ENCODE assay signal across 12 mouse cellular contexts in genomic region chr14:55561860-55562259, GRCm38 (mm10). TPM values are rescaled to one million over a fixed set of nuclear protein-coding genes. Genes with fewer than 3 reads are reported as not detected.
DNase-seq lines count a peak whose midpoint lies in the region; ATAC-seq and TF ChIP-seq lines count a peak whose summit lies in the region.
"Had no signal": no experiment of that assay in that cellular context is flagged by ENCODE, and none has a peak within 500 bp of the region (broad histone marks: within the 10 kb centered on the region; RNA-seq: fewer than 3 reads in every experiment).

No protein-coding gene starts in this region.

- no peak overlapping the region for H3K9ac ChIP-seq in intestine, embryonic 15.5 days
- no peak overlapping the region for H3K9ac ChIP-seq in intestine, postnatal 0 days (ENCODE audit: low read depth, low read length)
- 0 out of 2 replicates have a peak overlapping the region, but pooled peaks have one; percentile 10 for H3K9ac ChIP-seq in limb, embryonic 15.5 days

- H3K4me2 ChIP-seq in intestine, embryonic 15.5 days (replicated peaks): 0 out of 2 replicates have a peak overlapping the region, but pooled peaks have one; percentile 68
- no peak overlapping the region for H3K4me2 ChIP-seq in intestine, postnatal 0 days (replicated peaks; ENCODE audit: low read depth)
- H3K4me2 ChIP-seq in limb, embryonic 15.5 days: no peak overlapping the region

- H3K27ac ChIP-seq in intestine, embryonic 15.5 days: no peak overlapping the region
- no peak overlapping the region for H3K27ac ChIP-seq in intestine, postnatal 0 days (ENCODE audit: low read depth, low read length)
- H3K27ac ChIP-seq in testis, adult 2 months (ENCODE audit: control insufficient read depth, insufficient read depth, low read depth, low read length): no peak overlapping the region; the same call in 1 of the 2 replicates
- no peak overlapping the region for H3K27ac ChIP-seq in limb, embryonic 15.5 days

- no peak overlapping the region for H3K4me3 ChIP-seq in intestine, embryonic 15.5 days (replicated peaks)
- H3K4me3 ChIP-seq in intestine, postnatal 0 days (ENCODE audit: low read depth, low read length): no peak overlapping the region
- H3K4me3 ChIP-seq in testis, adult 2 months (ENCODE audit: control insufficient read depth, low read depth, low read length): peak overlapping the region; percentile 89
- H3K4me3 ChIP-seq in limb, embryonic 15.5 days: peak overlapping the region; percentile 68; the same call in 1 of the 2 replicates

- ATAC-seq in intestine, embryonic 15.5 days: no peak
- ATAC-seq in intestine, postnatal 0 days: no peak
- no peak for ATAC-seq in limb, embryonic 15.5 days (ENCODE audit: insufficient number of reproducible peaks, low FRiP score, low TSS enrichment, low read depth)

- H3K27me3 ChIP-seq in intestine, embryonic 15.5 days (replicated peaks): no peaks in the 10 kb centered on the region
- H3K27me3 ChIP-seq in intestine, postnatal 0 days (replicated peaks; ENCODE audit: control insufficient read depth, insufficient read depth, low read length): no peaks in the 10 kb centered on the region
- H3K27me3 ChIP-seq in testis, adult 2 months (ENCODE audit: control insufficient read depth, insufficient read depth, low read length): no peaks in the 10 kb centered on the region
- no peaks in the 10 kb centered on the region for H3K27me3 ChIP-seq in limb, embryonic 15.5 days
- H3K27me3 ChIP-seq: heart, embryonic 15.5 days had no signal

- H3K9me3 ChIP-seq in intestine, embryonic 15.5 days: no peaks in the 10 kb centered on the region
- no peaks in the 10 kb centered on the region for H3K9me3 ChIP-seq in intestine, postnatal 0 days (ENCODE audit: control insufficient read depth)
- H3K9me3 ChIP-seq in limb, embryonic 15.5 days: no peaks in the 10 kb centered on the region
- H3K9me3 ChIP-seq: heart, embryonic 15.5 days had no signal

- no peak for TF ChIP-seq CTCF in intestine, postnatal 0 days (IDR thresholded peaks at IDR 0.05; ENCODE audit: low read depth)
- no peak for TF ChIP-seq CTCF in testis, adult 2 months (IDR thresholded peaks at IDR 0.05; ENCODE audit: control insufficient read depth, insufficient read depth, insufficient replicate concordance, low read depth, low read length)

- peaks cover 13% of the 10 kb centered on the region for H3K4me1 ChIP-seq in intestine, embryonic 15.5 days (replicated peaks)
- H3K4me1 ChIP-seq in intestine, postnatal 0 days (replicated peaks; ENCODE audit: control insufficient read depth, insufficient read depth, low read length): no peaks in the 10 kb centered on the region
- H3K4me1 ChIP-seq in testis, adult 2 months (ENCODE audit: control insufficient read depth, insufficient read depth, low read length): peaks cover 12% of the 10 kb centered on the region
- peaks cover 18% of the 10 kb centered on the region for H3K4me1 ChIP-seq in limb, embryonic 15.5 days

- TF ChIP-seq POLR2A in testis, adult 2 months (IDR thresholded peaks at IDR 0.05; ENCODE audit: control insufficient read depth, low read depth, low read length): no peak

- no peak for DNase-seq in testis, postnatal 10 days (ENCODE audit: low spot score)
- DNase-seq in layer of hippocampus, adult 11-12 months (ENCODE audit: low spot score): no peak
- no peak for DNase-seq in layer of hippocampus, adult 9-11 months
- DNase-seq: adrenal gland, postnatal 25 days; cerebellum, postnatal 14 days; layer of hippocampus, postnatal 36 days had no signal

- peaks cover 22% of the 10 kb centered on the region for H3K36me3 ChIP-seq in intestine, embryonic 15.5 days
- peaks cover 44% of the 10 kb centered on the region for H3K36me3 ChIP-seq in intestine, postnatal 0 days (ENCODE audit: control insufficient read depth, insufficient read depth)
- peaks cover 9% of the 10 kb centered on the region for H3K36me3 ChIP-seq in testis, adult 2 months (ENCODE audit: control insufficient read depth, insufficient read depth, low read length)
- H3K36me3 ChIP-seq in limb, embryonic 15.5 days: peaks cover 36% of the 10 kb centered on the region

- WGBS in intestine, embryonic 15.5 days: 84% methylated on average over 10 of the region's 10 CpGs
- 78% methylated on average over 10 of the region's 10 CpGs for WGBS in intestine, postnatal 0 days
- 77% methylated on average over 10 of the region's 10 CpGs for WGBS in limb, embryonic 15.5 days

RNA-seq across cellular contexts. Expression of gene A730061H03Rik, which starts 1.7 kb away (rescaled TPM):
- polyA plus RNA-seq in intestine, embryonic 15.5 days (2015; fragmentation: Nextera tagmentation; extraction: Ambion mirVana): 2.2 and 2.4 TPM in 2 replicates
- 1.2 and 1.8 TPM in 2 replicates for polyA plus RNA-seq in intestine, postnatal 0 days (2015; fragmentation: Nextera tagmentation; extraction: Ambion mirVana)
- polyA plus RNA-seq in testis, adult 2 months (2012; rRNA removed): 2.1 and 2.3 TPM in 2 replicates
- polyA plus RNA-seq in limb, embryonic 15.5 days (2015; fragmentation: Nextera tagmentation; extraction: Ambion mirVana): 1.3 and 1.4 TPM in 2 replicates

RNA-seq across cellular contexts. Expression of gene Dcaf11, which starts 2.1 kb away (rescaled TPM):
- 72.8 and 86.2 TPM in 2 replicates for polyA plus RNA-seq in intestine, embryonic 15.5 days (2015; fragmentation: Nextera tagmentation; extraction: Ambion mirVana)
- polyA plus RNA-seq in intestine, postnatal 0 days (2015; fragmentation: Nextera tagmentation; extraction: Ambion mirVana): 67.0 and 74.7 TPM in 2 replicates
- 54.5 and 60.7 TPM in 2 replicates for polyA plus RNA-seq in testis, adult 2 months (2012; rRNA removed)
- 50.0 and 50.1 TPM in 2 replicates for polyA plus RNA-seq in limb, embryonic 15.5 days (2015; fragmentation: Nextera tagmentation; extraction: Ambion mirVana)

RNA-seq across cellular contexts. Expression of gene Fitm1, which starts 13.6 kb away (rescaled TPM):
- 0.49 and 0.72 TPM in 2 replicates for polyA plus RNA-seq in intestine, embryonic 15.5 days (2015; fragmentation: Nextera tagmentation; extraction: Ambion mirVana)
- polyA plus RNA-seq in intestine, postnatal 0 days (2015; fragmentation: Nextera tagmentation; extraction: Ambion mirVana): 0.48 and 0.52 TPM in 2 replicates
- polyA plus RNA-seq in testis, adult 2 months (2012; rRNA removed): 40.2 and 52.7 TPM in 2 replicates
- polyA plus RNA-seq in limb, embryonic 15.5 days (2015; fragmentation: Nextera tagmentation; extraction: Ambion mirVana): 17.3 and 44.6 TPM in 2 replicates
- polyA plus RNA-seq: forebrain, embryonic 11.5 days had no signal

RNA-seq across cellular contexts. Expression of gene Psme1, which starts 16.1 kb away (rescaled TPM):
- polyA plus RNA-seq in intestine, embryonic 15.5 days (2015; fragmentation: Nextera tagmentation; extraction: Ambion mirVana): 197 and 207 TPM in 2 replicates
- polyA plus RNA-seq in intestine, postnatal 0 days (2015; fragmentation: Nextera tagmentation; extraction: Ambion mirVana): 283 and 287 TPM in 2 replicates
- polyA plus RNA-seq in testis, adult 2 months (2012; rRNA removed): 7.6 and 8.4 TPM in 2 replicates
- polyA plus RNA-seq in limb, embryonic 15.5 days (2015; fragmentation: Nextera tagmentation; extraction: Ambion mirVana): 141 and 148 TPM in 2 replicates

RNA-seq across cellular contexts. Expression of gene Pck2, which starts 21.8 kb away (rescaled TPM):
- 48.8 and 50.8 TPM in 2 replicates for polyA plus RNA-seq in intestine, embryonic 15.5 days (2015; fragmentation: Nextera tagmentation; extraction: Ambion mirVana)
- polyA plus RNA-seq in intestine, postnatal 0 days (2015; fragmentation: Nextera tagmentation; extraction: Ambion mirVana): 16.7 and 17.6 TPM in 2 replicates
- polyA plus RNA-seq in testis, adult 2 months (2012; rRNA removed): 2.8 and 5.7 TPM in 2 replicates
- polyA plus RNA-seq in limb, embryonic 15.5 days (2015; fragmentation: Nextera tagmentation; extraction: Ambion mirVana): 32.4 and 34.3 TPM in 2 replicates

Comparison
In these comparisons a context has a peak if more than half of its experiments do, and no peak if none do; other contexts are left out.
1. H3K4me3 ChIP-seq: peak in testis, adult 2 months (single experiment) and limb, embryonic 15.5 days (single experiment); none in intestine, embryonic 15.5 days (single experiment) and intestine, postnatal 0 days (single experiment).
2. RNA of gene Fitm1, which starts 13.6 kb away (polyA plus RNA-seq): 40.2 to 52.7 TPM in testis, adult 2 months and 17.3 to 44.6 TPM in limb, embryonic 15.5 days; 0.49 to 0.72 TPM in intestine, embryonic 15.5 days and 0.48 to 0.52 TPM in intestine, postnatal 0 days; every median in the first group is over 10 times any median in the second.